Mouse (Mus musculus): ENCODE results near the gene Def8. TPM values are rescaled to one million over a fixed set of nuclear protein-coding genes. Genes with fewer than 3 reads are reported as not detected.
A peak's percentile ranks its signal among the peaks of the same experiment; 100 is the strongest.

Gene Def8
- total and polyA plus RNA-seq, 2 experiments from 2014 or later, result 35.0 to 41.4 TPM

DNA sequence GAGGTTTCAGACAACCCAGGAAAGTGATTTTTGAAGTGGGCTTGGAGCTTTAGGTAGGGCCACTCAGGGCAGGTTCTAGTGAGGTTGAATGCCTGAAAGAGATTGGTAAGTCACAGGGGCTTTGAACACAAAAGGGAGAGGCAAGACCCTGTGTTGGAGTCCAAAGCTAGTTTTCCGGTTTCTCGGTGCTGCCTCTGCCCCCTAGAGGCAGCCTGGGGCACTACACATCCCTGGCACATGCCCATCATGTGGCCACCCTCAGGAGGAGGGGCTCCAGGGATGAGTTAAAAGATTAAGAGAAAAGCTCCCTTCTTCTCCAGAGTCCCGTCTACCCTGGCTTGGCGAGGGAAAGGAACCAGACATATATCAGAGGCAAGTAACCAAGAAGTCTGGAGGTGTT lies 16.5 kb upstream of the Def8 start, which contains the start of gene Mc1r:
TSS of gene Mc1r (plus strand) at position 322 of the 400 bp plus-strand sequence.
- Histone ChIP-seq H3K36me3 (ENCODE audit: insufficient read depth) (peaks cover 19% of the 10 kb centered on the region), H3K9me3 (ENCODE audit: low read length) (no peaks in the 10 kb centered on the region), H3K4me3 (ENCODE audit: low read depth, low read length) (no peak within 1 kb of the TSS), H3K9ac (0 out of 2 replicates have a peak within 1 kb of the TSS, but pooled peaks have one; percentile 22), H3K27ac (ENCODE audit: low read depth, low read length) (no peak within 1 kb of the TSS), H3K4me1 (ENCODE audit: insufficient read depth) (peaks cover 14% of the 10 kb centered on the region; the same call in 1 of the 2 replicates), H3K27me3 (ENCODE audit: insufficient read depth, low read length) (no peaks in the 10 kb centered on the region), H3K4me2 (ENCODE audit: low read depth) (no peak within 1 kb of the TSS)
- ATAC-seq (no peak), DNase-seq (peak; percentile 88)
- peak; percentile 88 for TF ChIP-seq CTCF (IDR thresholded peaks at IDR 0.05; ENCODE audit: low read depth)
- 7% methylated on average over 4 of the region's 4 CpGs for WGBS

DNA sequence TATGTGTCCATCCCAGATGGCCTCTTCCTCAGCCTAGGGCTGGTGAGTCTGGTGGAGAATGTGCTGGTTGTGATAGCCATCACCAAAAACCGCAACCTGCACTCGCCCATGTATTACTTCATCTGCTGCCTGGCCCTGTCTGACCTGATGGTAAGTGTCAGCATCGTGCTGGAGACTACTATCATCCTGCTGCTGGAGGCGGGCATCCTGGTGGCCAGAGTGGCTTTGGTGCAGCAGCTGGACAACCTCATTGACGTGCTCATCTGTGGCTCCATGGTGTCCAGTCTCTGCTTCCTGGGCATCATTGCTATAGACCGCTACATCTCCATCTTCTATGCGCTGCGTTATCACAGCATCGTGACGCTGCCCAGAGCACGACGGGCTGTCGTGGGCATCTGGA lies 15.7 kb upstream of the Def8 start:
- Histone ChIP-seq H3K4me1 (ENCODE audit: insufficient read depth) (peaks cover 14% of the 10 kb centered on the region; the same call in 1 of the 2 replicates), H3K4me2 (ENCODE audit: low read depth) (no peak overlapping the region), H3K9ac (no peak overlapping the region), H3K4me3 (ENCODE audit: low read depth, low read length) (no peak overlapping the region), H3K9me3 (ENCODE audit: low read length) (no peaks in the 10 kb centered on the region), H3K27ac (ENCODE audit: low read depth, low read length) (no peak overlapping the region), H3K36me3 (ENCODE audit: insufficient read depth) (peaks cover 10% of the 10 kb centered on the region), H3K27me3 (ENCODE audit: insufficient read depth, low read length) (no peaks in the 10 kb centered on the region)
- WGBS, result 93% methylated on average over 13 of the region's 13 CpGs
- DNase-seq (no peak), ATAC-seq (no peak)
- TF ChIP-seq CTCF (IDR thresholded peaks at IDR 0.05; ENCODE audit: low read depth), result no peak

DNA sequence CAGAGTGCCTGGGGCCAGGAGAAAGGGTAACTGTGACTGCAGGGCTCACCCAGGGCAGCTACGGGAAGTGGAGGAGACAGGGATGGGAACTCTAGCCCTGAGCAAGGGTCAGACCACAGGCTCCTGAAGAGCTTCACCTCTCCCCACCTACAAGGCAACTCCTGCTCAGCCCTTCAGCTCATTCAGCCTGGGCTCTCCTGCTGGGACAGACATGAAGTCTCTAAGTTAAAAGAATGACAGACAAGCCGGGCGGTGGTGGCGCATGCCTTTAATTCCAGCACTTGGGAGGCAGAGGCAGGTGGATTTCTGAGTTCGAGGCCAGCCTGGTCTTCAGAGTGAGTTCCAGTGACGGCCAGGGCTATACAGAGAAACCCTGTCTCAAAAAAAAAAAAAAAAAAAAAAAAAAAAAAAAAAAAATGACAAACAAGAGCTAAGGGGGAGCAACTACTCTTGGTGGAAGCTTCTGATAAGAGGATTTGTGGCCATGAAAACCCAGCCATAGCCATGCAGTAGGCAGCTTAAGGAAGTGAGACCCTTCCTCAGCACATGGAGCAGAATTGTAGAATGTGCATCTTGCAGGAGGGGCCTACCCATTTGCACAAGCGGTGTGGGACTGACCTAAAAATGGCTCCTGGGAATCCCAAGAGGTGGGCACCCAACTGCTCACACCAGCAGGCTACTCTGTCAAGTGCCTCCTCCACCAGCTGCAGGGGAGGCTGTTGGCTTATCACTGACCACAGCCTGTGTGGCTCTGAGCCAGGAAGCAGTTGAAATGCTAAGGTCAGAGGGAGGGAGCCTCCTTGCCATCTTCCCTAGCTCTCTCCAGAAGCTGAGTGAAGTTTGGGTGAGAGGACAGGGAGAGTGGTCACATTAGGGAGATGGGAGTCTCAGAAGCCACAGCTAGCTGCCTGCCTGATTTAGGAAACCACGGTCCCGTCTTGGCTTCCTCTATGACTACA lies 14.5 kb upstream of the Def8 start:
- no peak for ATAC-seq
- Histone ChIP-seq H3K27ac (ENCODE audit: low read depth, low read length) (0 out of 2 replicates have a peak overlapping the region, but pooled peaks have one; percentile 98), H3K4me1 (ENCODE audit: insufficient read depth) (peaks cover 14% of the 10 kb centered on the region; the same call in 1 of the 2 replicates), H3K9ac (0 out of 2 replicates have a peak overlapping the region, but pooled peaks have one; percentile 99), H3K36me3 (ENCODE audit: insufficient read depth) (no peaks in the 10 kb centered on the region), H3K4me3 (ENCODE audit: low read depth, low read length) (no peak overlapping the region), H3K4me2 (ENCODE audit: low read depth) (peak overlapping the region; percentile 90), H3K27me3 (ENCODE audit: insufficient read depth, low read length) (no peaks in the 10 kb centered on the region), H3K9me3 (ENCODE audit: low read length) (no peaks in the 10 kb centered on the region)
- WGBS, result 71% methylated on average over 9 of the region's 9 CpGs
- DNase-seq, result no peak
- TF ChIP-seq CTCF (IDR thresholded peaks at IDR 0.05; ENCODE audit: low read depth), result no peak

DNA sequence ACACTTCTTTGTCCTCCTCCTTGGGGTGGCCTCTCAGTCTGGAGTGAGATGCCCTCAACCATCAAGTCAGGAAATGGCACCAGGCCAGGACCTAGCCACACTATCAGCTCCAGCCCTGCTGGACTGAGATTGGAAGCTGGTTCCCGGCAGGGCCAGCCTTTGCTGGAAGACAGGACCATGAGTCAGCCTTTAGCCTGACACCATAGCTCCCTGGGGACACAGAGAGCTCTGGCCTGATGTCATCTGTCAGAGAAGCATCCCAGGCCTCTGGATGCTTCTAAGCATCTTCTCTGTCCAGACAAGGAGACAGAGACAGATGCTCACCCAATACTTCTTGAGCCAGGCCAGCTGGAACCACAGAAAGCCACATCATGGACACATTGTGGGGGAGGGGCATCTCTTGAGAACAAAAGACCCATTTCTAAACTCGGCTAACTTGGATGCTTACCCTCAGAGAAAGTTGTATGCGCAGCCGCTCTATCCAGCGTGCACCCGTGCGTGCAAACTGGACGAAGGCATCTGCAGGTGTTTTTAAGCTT lies 13.2 kb upstream of the Def8 start:
- 11% methylated on average over 8 of the region's 8 CpGs for WGBS
- Histone ChIP-seq H3K4me2 (ENCODE audit: low read depth) (peak overlapping the region; percentile 90), H3K27me3 (ENCODE audit: insufficient read depth, low read length) (no peaks in the 10 kb centered on the region)

DNA sequence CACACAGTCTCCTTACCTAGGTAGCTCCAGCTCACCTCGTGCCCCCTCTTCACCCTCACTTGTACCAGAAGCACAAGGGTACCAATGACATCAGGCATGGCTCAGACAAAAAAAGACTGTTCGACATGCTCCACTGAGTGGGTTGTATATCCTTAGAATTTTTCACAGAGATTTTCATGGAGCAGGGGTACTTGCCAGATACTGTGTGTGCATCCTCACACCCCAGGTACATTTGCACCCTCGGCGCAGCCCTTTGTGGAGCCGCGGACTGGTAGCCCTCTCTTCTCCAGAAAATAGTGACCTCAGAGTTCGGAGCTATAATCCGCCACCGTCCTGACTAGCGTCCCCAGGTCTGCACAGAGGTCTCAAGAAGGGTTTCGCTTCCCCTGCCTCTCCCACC lies 12.5 kb upstream of the Def8 start:
- no peaks in the 10 kb centered on the region for H3K27me3 ChIP-seq (ENCODE audit: insufficient read depth, low read length)
- H3K36me3 ChIP-seq (ENCODE audit: insufficient read depth), result no peaks in the 10 kb centered on the region
- WGBS, result 3% methylated on average over 11 of the region's 11 CpGs
- no peak for DNase-seq
- H3K9ac ChIP-seq, result peak overlapping the region; percentile 99
- H3K4me1 ChIP-seq (ENCODE audit: insufficient read depth), result peaks cover 14% of the 10 kb centered on the region; the same call in 1 of the 2 replicates
- H3K4me3 ChIP-seq (ENCODE audit: low read depth, low read length), result peak overlapping the region; percentile 72
- TF ChIP-seq CTCF (IDR thresholded peaks at IDR 0.05; ENCODE audit: low read depth), result no peak
- peak; percentile 10 for ATAC-seq
- H3K4me2 ChIP-seq (ENCODE audit: low read depth), result peak overlapping the region; percentile 90
- peak overlapping the region; percentile 98 for H3K27ac ChIP-seq (ENCODE audit: low read depth, low read length)
- no peaks in the 10 kb centered on the region for H3K9me3 ChIP-seq (ENCODE audit: low read length)

More for the DNA sequence above, 13.2 kb upstream of the Def8 start:
- Histone ChIP-seq H3K9me3 (ENCODE audit: low read length) (no peaks in the 10 kb centered on the region), H3K4me1 (ENCODE audit: insufficient read depth) (peaks cover 14% of the 10 kb centered on the region; the same call in 1 of the 2 replicates), H3K9ac (peak overlapping the region; percentile 99), H3K4me3 (ENCODE audit: low read depth, low read length) (peak overlapping the region; percentile 72), H3K36me3 (ENCODE audit: insufficient read depth) (no peaks in the 10 kb centered on the region), H3K27ac (ENCODE audit: low read depth, low read length) (peak overlapping the region; percentile 98)
- ATAC-seq (no peak), DNase-seq (peak; percentile 78)
- TF ChIP-seq CTCF (IDR thresholded peaks at IDR 0.05; ENCODE audit: low read depth), result no peak

DNA sequence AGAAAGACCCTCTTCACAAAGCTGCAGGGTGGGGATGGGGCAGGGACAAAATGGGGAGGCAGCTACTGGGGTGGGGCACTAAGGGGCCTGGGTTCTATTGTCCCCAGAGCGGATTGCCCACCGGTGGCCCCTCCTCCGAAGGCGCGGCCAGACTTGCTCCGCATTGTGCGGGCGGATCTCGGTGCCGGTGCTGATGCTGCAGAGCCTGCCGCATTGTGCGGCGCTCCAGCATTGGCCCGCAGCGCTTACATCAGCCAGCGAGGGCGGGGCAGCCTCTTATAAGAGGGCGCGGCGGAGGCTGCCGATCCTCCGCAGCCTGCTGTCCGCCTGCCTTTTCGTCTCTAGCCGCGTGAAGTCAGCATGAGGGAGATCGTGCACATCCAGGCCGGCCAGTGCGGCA lies 12.1 kb upstream of the Def8 start, which contains the start of gene Tubb3:
TSS of gene Tubb3 (plus strand) at position 179 of the 400 bp plus-strand sequence.
- no peaks in the 10 kb centered on the region for H3K36me3 ChIP-seq (ENCODE audit: insufficient read depth)
- H3K27ac ChIP-seq (ENCODE audit: low read depth, low read length), result peak within 1 kb of the TSS; percentile 98
- no peaks in the 10 kb centered on the region for H3K27me3 ChIP-seq (ENCODE audit: insufficient read depth, low read length)
- H3K4me1 ChIP-seq (ENCODE audit: insufficient read depth), result peaks cover 14% of the 10 kb centered on the region; the same call in 1 of the 2 replicates
- peak within 1 kb of the TSS; percentile 72 for H3K4me3 ChIP-seq (ENCODE audit: low read depth, low read length)
- TF ChIP-seq CTCF (IDR thresholded peaks at IDR 0.05; ENCODE audit: low read depth), result peak; percentile 26
- H3K9ac ChIP-seq, result peak within 1 kb of the TSS; percentile 99
- DNase-seq, result peak; percentile 98
- H3K9me3 ChIP-seq (ENCODE audit: low read length), result no peaks in the 10 kb centered on the region
- WGBS, result 0% methylated on average over 29 of the region's 29 CpGs
- H3K4me2 ChIP-seq (ENCODE audit: low read depth), result peak within 1 kb of the TSS; percentile 90
- ATAC-seq, result peak; percentile 93

Measured in forebrain, postnatal 0 days (tissue).